Mouse (Mus musculus): Measurements from ENCODE around the gene Apol7a.

DNA sequence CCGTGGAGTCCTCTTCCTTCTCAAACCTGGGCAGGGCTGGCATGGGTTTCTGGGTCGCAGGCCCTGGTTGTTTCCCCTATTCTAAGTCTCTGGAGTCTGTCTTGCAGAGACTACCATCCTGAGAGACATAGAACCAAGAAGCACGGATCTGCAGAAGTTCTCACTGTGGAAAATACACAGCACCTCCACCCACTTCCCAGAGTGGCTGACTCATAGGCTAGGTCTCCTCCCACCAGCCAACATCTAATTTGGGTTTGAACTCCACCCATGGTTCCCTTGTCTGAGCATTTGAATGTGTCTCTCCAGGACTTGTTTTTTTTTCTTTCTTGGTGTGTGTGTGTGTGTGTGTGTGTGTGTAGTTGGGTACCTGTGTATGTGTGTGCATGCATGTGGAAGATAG, 34.9 kb downstream of the Apol7a start:
- no peak for TF ChIP-seq CTCF (IDR thresholded peaks at IDR 0.05; ENCODE audit: borderline replicate concordance, control insufficient read depth, extremely low read depth, insufficient read depth, low read length, poor library complexity)
- TF ChIP-seq POLR2A (IDR thresholded peaks at IDR 0.05; ENCODE audit: control insufficient read depth, extremely low read depth, insufficient read depth, low read length, poor library complexity): no peak
